Mouse (Mus musculus) layer of hippocampus, adult 8-10 months (tissue): ENCODE measurements around the gene Dcun1d4. TPM values are rescaled to one million over a fixed set of nuclear protein-coding genes. Genes with fewer than 3 reads are reported as not detected.
"Not testable (repeated sequence)": the region's sequence is repeated elsewhere in the genome, so short reads cannot be mapped to it uniquely, and the experiment has no call there.

Experiments
- DNase-seq, 2 experiments: peaks; one replicate each; pipeline ENCODE4 v3.0.0; 2022; ENCODE audit warnings: low spot score in 2 of 2
- total RNA-seq, 4 experiments: library from RNA; stranded (reverse); gene quantifications; 2 replicates each; pipeline ENCODE4 v1.2.4; 2022

The Dcun1d4 gene
- 100 to 1,000 TPM; 118 to 135 (median 124) TPM for total RNA-seq

DNA sequence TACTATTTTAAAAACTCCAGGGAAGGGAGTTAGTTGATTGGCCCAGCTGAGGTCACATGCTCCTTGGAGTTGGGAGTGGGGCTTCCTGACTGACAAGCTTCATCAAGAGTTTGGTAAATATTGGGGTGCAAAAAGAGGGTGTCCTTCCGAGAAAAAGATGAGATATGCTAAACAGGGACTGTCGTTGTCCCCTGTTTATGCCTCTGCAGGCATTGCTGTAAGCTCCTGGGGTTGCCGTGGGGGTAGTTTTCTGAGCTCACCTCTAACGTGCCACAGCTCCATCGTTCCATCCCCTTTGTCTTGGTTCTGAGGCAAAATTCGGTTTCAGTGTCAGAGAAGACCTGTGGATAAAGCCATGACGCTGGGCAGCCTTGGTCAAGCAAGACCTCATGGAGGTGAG lies at the start of gene Dcun1d4:
Gene Dcun1d4 (plus strand): TSS at position 301 of the 400 bp plus-strand sequence.
- DNase-seq, result no peak

DNA sequence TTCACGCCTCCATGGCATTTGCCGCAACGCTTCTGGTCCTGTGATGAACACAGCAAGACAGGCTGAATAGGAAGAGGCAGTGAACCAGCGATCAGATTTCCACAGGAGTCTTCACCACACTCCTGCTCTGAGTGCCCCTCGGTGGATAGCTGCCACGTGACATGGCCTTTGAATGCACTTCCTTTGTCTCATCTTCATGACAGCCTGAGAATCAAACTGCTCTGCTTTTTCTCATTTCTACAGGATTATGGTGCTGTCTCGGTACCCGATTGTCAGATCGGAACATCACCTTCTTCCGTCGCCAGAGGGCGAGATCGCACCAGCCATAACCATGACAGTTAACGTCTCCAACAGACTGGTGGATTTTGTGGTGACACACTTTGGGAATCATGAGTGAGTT lies 49.2 kb upstream of the Dcun1d4 start:
- peak; percentile 72 to 89 for DNase-seq

DNA sequence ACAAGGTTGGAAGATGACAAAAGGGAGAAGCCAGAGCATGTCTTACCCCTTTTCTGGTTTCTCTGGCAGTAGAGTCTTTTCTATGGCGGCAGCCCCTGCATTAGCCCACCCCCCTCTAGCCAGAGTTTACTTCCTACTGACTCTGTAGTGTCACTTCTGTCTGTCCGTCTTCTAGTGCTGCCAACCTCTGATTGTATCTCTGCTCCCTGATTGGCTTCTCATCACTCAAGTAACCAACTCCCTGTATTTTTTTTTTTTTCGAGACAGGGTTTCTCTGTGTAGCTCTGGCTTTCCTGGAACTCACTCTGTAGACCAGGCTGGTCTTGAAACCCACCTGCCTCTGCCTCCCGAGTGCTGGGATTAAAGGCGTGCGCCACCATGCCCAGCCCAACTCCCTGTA lies 48.0 kb upstream of the Dcun1d4 start:
- no peak for DNase-seq

- DNase-seq, result no peak
Observed at GRCm38 (mm10) chr5:73434764-73435163, 46.0 kb upstream of the Dcun1d4 start.

GRCm38 (mm10) chr5:73442176-73442575 lies 38.6 kb upstream of the Dcun1d4 start:
- DNase-seq, result no peak

- DNase-seq, result no peak
Observed at GRCm38 (mm10) chr5:73450276-73450675, 30.5 kb upstream of the Dcun1d4 start.

GRCm38 (mm10) chr5:73454502-73455306 lies 26.1 kb upstream of the Dcun1d4 start:
- no peak for DNase-seq

GRCm38 (mm10) chr5:73455307-73455687 lies 25.5 kb upstream of the Dcun1d4 start:
- no peak for DNase-seq

- DNase-seq, result no peak
Observed at GRCm38 (mm10) chr5:73468462-73469433, 12.1 kb upstream of the Dcun1d4 start.

DNA sequence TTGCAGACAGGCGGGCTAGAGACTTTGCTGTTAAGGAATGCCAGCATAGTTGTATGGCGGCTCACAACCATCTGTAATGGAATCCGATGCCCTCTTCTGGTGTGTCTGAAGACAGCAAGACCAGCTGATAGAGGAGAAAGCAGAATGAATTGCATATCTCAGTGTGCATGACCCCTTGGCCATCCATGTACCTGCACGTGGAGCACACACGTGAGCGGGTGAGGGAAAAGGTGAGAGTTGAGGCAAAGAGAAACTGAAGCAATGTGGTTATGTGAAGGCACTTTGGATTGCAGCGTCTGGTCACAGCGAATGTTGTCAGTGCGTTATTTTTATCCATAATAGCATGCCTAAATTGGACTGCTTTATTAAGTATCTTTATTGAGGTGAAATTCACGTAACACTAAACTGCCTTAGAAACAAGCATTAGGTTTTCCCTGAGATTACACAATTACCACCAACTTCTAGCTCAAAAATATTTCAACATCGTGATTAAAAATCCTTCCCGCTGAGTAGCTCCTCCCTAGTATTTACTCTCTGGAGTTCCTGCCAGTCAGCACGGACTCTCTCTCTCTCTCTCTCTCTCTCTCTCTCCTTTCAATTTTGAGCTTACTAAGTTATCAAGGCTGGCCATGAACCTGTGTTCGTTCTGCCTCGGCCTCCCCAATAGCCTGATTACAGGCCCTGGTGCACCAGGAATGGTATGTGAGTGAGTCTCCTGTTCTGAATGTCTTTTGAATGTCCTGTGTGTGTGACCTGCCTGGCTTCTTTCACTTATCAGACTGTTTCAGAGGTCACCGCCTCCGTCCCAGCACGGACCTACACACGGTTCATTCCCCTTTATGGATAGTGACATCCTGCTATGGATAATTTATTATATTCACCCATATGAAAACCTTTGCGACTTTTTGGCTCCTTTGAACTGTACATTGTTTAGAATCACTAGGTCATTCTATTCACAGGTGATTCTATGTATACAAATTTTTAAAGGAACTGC lies 6.1 kb upstream of the Dcun1d4 start:
- no peak for DNase-seq

GRCm38 (mm10) chr5:73481401-73481800 lies 601 bp downstream of the Dcun1d4 start:
- no peak for DNase-seq

- not testable (repeated sequence) for DNase-seq
Observed at GRCm38 (mm10) chr5:73482381-73482780, 1.6 kb downstream of the Dcun1d4 start.

- no peak for DNase-seq
Observed at GRCm38 (mm10) chr5:73484016-73484615, 3.3 kb downstream of the Dcun1d4 start.

GRCm38 (mm10) chr5:73486451-73486850 lies 5.7 kb downstream of the Dcun1d4 start:
- DNase-seq, result no peak

GRCm38 (mm10) chr5:73489915-73490314 lies 9.1 kb downstream of the Dcun1d4 start:
- no peak for DNase-seq

DNA sequence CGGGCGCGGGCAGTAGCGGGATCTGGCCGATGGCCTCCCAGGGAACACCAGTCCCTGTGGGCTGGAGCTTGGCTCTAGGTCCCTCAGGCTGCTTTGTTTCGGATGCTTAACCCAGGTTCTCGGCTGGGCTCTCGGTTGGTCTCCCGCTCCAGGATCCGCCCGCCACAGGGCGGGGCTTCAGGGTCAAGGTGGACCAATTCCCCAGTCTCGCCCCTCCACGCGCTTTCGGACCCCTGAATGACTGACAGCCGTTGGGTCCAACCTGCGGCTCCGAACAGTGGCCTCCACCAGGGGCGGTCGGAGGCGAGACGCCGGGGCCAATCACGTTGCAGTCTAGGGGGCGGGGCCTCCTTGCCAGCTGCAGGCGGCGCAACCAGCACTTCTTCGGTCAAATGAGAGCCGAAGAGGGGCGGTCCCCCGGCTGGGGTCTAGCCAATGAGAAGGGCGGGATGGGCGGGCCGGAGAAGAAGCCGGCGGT lies 9.8 kb downstream of the Dcun1d4 start:
- DNase-seq, result peak; percentile 99 to 100

DNA sequence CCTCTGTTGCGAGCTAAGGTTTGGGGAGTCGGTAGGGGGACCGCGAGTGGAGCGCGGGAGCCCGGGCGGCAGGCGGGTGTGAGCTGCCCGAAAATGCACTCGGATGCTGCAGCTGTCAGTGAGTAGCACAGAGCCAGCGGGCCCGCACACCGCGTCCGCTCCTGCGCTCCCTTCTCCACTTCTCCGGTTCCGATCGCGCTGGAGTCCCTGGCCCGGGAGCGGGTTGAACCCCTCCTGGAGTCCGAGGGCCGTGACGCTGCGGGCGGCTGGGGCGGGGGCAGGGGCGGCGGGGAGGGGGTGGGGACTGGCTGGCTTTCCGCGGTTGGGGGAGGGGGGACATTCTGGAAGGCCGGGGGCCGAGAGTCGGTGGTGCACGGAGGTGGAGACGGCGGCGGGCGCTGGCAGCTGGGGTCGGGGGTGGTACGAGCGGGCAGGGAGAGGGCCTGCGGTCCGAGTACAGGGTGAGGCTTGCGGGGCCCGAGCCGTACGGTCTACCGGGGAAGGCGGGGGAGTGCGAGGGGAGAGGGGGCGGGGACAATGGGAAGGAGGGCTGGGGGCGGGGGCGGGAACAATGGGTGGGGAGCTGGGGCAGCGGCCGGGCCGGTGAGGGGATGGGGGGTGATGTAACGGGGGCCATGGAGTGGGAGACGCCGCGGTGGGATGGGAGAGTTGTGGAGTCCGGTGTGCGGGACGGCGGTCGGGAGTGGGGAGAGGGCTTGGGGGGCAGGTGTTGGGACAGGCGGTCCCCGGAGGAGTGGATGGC lies 10.5 kb downstream of the Dcun1d4 start:
- no peak for DNase-seq

DNA sequence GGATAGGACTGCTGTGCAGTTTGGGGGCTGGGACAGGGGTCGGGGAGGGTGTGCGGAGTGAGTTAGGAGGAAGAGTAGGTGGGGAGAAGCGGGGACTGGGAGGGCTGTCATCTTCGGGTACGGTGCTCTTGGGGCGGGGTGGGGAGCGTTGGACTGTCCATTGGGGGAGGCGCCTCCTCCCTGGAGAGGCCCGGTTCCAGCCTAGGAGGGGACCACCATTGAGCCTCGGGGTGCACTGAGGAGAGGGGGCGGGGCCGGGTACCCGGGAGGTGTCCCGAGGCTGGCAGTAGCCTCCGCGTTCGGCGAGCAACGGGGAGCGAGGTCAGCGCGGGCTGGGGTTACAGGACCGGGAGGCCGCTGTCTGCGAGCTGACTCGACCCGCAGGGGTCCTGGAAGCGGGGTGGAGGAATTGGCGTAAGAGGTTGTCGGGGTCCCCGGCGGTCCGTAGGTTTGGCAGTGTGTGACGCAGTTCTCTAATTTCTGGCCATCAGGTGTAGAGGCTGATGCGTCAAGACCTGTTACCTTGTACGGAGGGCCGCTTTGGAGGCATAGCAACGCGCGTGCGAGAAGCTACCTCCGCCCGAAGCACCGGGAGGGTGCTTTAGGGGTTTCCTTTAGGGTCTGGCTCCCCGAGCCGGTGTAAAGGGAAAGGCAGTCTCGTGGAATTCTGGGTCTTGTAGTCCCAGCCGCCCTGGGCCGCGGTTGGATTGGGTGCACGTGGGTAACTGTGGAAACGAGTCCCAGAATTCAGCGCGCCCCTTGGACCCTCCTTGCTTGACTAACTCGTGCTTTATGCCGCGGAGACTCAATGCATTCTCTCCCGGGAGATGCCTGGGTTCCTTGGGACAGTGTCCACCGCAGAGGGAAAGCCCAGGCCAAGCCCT lies 11.3 kb downstream of the Dcun1d4 start:
- peak; percentile 89 to 91 for DNase-seq

- DNase-seq, result no peak
Observed at GRCm38 (mm10) chr5:73497401-73497800, 16.6 kb downstream of the Dcun1d4 start.
